Mouse (Mus musculus): Measurements from ENCODE around the gene Ntng2.

- no peak for TF ChIP-seq GATA1 (IDR thresholded peaks at IDR 0.05; ENCODE audit: borderline replicate concordance, low read length)
- no peak for TF ChIP-seq FLI1 (IDR thresholded peaks at IDR 0.05; ENCODE audit: low read length)
Measured at GRCm38 (mm10) chr2:29247386-29247785, 5.4 kb downstream of the Ntng2 start.
